ENCODE assay signal across 10 mouse cellular contexts in genomic region chr2:160619300-160619699, GRCm38 (mm10). TPM values are rescaled to one million over a fixed set of nuclear protein-coding genes. Genes with fewer than 3 reads are reported as not detected.
DNase-seq lines count a peak whose midpoint lies in the region; ATAC-seq lines count a peak whose summit lies in the region.
"Had no signal": no experiment of that assay in that cellular context is flagged by ENCODE, and none has a peak within 500 bp of the region (broad histone marks: within the 10 kb centered on the region; RNA-seq: fewer than 3 reads in every experiment).

No protein-coding gene starts in this region.

- no peak for DNase-seq in lung, postnatal 10 days
- no peak for DNase-seq in intestine, embryonic 14.5 days (ENCODE audit: low spot score)
- DNase-seq in cerebellum, adult 11 months: no peak
- DNase-seq in forebrain, embryonic 14.5 days (ENCODE audit: low spot score): no peak
- DNase-seq in embryo, embryonic 11 days: no peak
- DNase-seq: cerebellum, adult 8-10 months; thymus, postnatal 36 days had no signal

- H3K4me3 ChIP-seq in lung, embryonic 15.5 days: no peak overlapping the region
- H3K4me3 ChIP-seq in intestine, embryonic 14.5 days (ENCODE audit: low read depth, low read length): no peak overlapping the region
- H3K4me3 ChIP-seq in macrophage (ENCODE audit: inconsistent target): peak overlapping the region; percentile 0; the same call in 1 of the 2 replicates
- no peak overlapping the region for H3K4me3 ChIP-seq in forebrain, embryonic 14.5 days (ENCODE audit: low read depth, low read length)

- H3K4me2 ChIP-seq in lung, embryonic 15.5 days: no peak overlapping the region
- H3K4me2 ChIP-seq in intestine, embryonic 14.5 days (ENCODE audit: low read length): peak overlapping the region; percentile 3
- no peak overlapping the region for H3K4me2 ChIP-seq in forebrain, embryonic 14.5 days (ENCODE audit: low read length)

- H3K27ac ChIP-seq in lung, embryonic 15.5 days: peak overlapping the region; percentile 89; the same call in 1 of the 2 replicates
- H3K27ac ChIP-seq in intestine, embryonic 14.5 days (ENCODE audit: low read depth): peak overlapping the region; percentile 34; the same call in 1 of the 2 replicates
- peak overlapping the region; percentile 80 for H3K27ac ChIP-seq in macrophage
- H3K27ac ChIP-seq in forebrain, embryonic 14.5 days (ENCODE audit: low read depth, low read length): no peak overlapping the region

- no peak overlapping the region for H3K9ac ChIP-seq in lung, embryonic 15.5 days
- no peak overlapping the region for H3K9ac ChIP-seq in intestine, embryonic 14.5 days (ENCODE audit: low read length)
- no peak overlapping the region for H3K9ac ChIP-seq in forebrain, embryonic 14.5 days (ENCODE audit: low read length)

- 60% methylated on average over 5 of the region's 5 CpGs for WGBS in lung, embryonic 15.5 days
- 67% methylated on average over 5 of the region's 5 CpGs for WGBS in intestine, embryonic 14.5 days
- whole genome bisulfite sequencing in macrophage (ENCODE audit: missing documents): 93% methylated on average over 4 of the region's 5 CpGs
- WGBS in forebrain, embryonic 14.5 days: 86% methylated on average over 5 of the region's 5 CpGs

- H3K4me1 ChIP-seq in lung, embryonic 15.5 days: peaks cover 39% of the 10 kb centered on the region
- H3K4me1 ChIP-seq in intestine, embryonic 14.5 days (replicated peaks; ENCODE audit: control insufficient read depth, insufficient read depth, low read length): peaks cover 28% of the 10 kb centered on the region
- H3K4me1 ChIP-seq in forebrain, embryonic 14.5 days (ENCODE audit: control insufficient read depth, insufficient read depth, low read length): peaks cover 25% of the 10 kb centered on the region

- no peaks in the 10 kb centered on the region for H3K27me3 ChIP-seq in lung, embryonic 15.5 days
- H3K27me3 ChIP-seq in intestine, embryonic 14.5 days (replicated peaks; ENCODE audit: control insufficient read depth, insufficient read depth, low read length): no peaks in the 10 kb centered on the region
- no peaks in the 10 kb centered on the region for H3K27me3 ChIP-seq in forebrain, embryonic 14.5 days (replicated peaks; ENCODE audit: control insufficient read depth, insufficient read depth, low read length)

- ATAC-seq in lung, embryonic 15.5 days (ENCODE audit: borderline replicate concordance, extremely low read depth, low FRiP score, low TSS enrichment): no peak
- peak; percentile 75 for ATAC-seq in common myeloid progenitor, adult 5-6 weeks (replicated peaks; ENCODE audit: low read depth, poor library complexity, severe bottlenecking)
- ATAC-seq in intestine, embryonic 14.5 days (replicated peaks; ENCODE audit: low FRiP score, low TSS enrichment, low read depth): no peak
- ATAC-seq in forebrain, embryonic 14.5 days: no peak

- no peaks in the 10 kb centered on the region for H3K36me3 ChIP-seq in lung, embryonic 15.5 days
- no peaks in the 10 kb centered on the region for H3K36me3 ChIP-seq in intestine, embryonic 14.5 days (ENCODE audit: control insufficient read depth, insufficient read depth, low read length)
- H3K36me3 ChIP-seq in macrophage (ENCODE audit: inconsistent target): no peaks in the 10 kb centered on the region
- no peaks in the 10 kb centered on the region for H3K36me3 ChIP-seq in forebrain, embryonic 14.5 days (ENCODE audit: control insufficient read depth, insufficient read depth, low read length)

- H3K9me3 ChIP-seq in lung, embryonic 15.5 days: no peaks in the 10 kb centered on the region
- no peaks in the 10 kb centered on the region; the same call in 1 of the 2 replicates for H3K9me3 ChIP-seq in intestine, embryonic 14.5 days (ENCODE audit: control insufficient read depth, low read length)
- no peaks in the 10 kb centered on the region for H3K9me3 ChIP-seq in forebrain, embryonic 14.5 days (replicated peaks; ENCODE audit: control insufficient read depth, low read length)

- peaks cover 9% of the 10 kb centered on the region; the same call in 1 of the 2 replicates for H3K79me2 ChIP-seq in macrophage (ENCODE audit: inconsistent target)

RNA-seq across cellular contexts. Expression of gene Top1, which starts 26.4 kb away (rescaled TPM):
- polyA plus RNA-seq in lung, embryonic 15.5 days (2015; fragmentation: Nextera tagmentation; extraction: Ambion mirVana): 69.8 and 69.9 TPM in 2 replicates
- 160 and 201 TPM in 2 replicates for total RNA-seq in common myeloid progenitor, adult 5-6 weeks (2017)
- 69.1 and 76.2 TPM in 2 replicates for polyA plus RNA-seq in intestine, embryonic 14.5 days (2014; fragmentation: Nextera tagmentation; extraction: Ambion mirVana)
- total RNA-seq in macrophage (2018; cell fraction: chromatin; rRNA removed): 1,000 to 10,000 TPM in 5 of 26 experiments, 100 to 1,000 TPM in 21; 163 to 2,320 (median 324) TPM
- 100 to 1,000 TPM in 5 of 26 experiments, 10 to 100 TPM in 21; 48.6 to 258 (median 67.5) TPM for total RNA-seq in macrophage (2018; cell fraction: cytosol; rRNA removed)
- total RNA-seq in macrophage (2018; cell fraction: nucleus; rRNA removed): 100 to 1,000 TPM in 23 of 26 experiments, 10 to 100 TPM in 3; 82.9 to 919 (median 169) TPM
- 52.3 to 148 TPM (median 103 TPM) in 3 replicates for polyA plus RNA-seq in macrophage (2018)
- 84.0 and 85.1 TPM in 2 replicates for polyA plus RNA-seq in forebrain, embryonic 14.5 days (2014; fragmentation: Nextera tagmentation; extraction: Ambion mirVana)
